Mouse (Mus musculus) cortical plate, adult 2 months (tissue): ENCODE results near the gene Khdc4. TPM values are rescaled to one million over a fixed set of nuclear protein-coding genes. Genes with fewer than 3 reads are reported as not detected.
A peak's percentile ranks its signal among the peaks of the same experiment; 100 is the strongest.

Source experiments
- H3K27ac ChIP-seq: fragments of 200-500 bp; 2 replicates; pipeline ENCODE4 v1.5.1; 2012; ENCODE audit warnings: low read length, control low read depth, inconsistent platforms; ENCODE audit not compliant: insufficient read depth
- H3K4me1 ChIP-seq: fragments of 200-500 bp; 2 replicates; pipeline ENCODE4 v1.6.1; 2011; ENCODE audit warnings: low read length; ENCODE audit not compliant: control insufficient read depth, insufficient read depth
- H3K4me3 ChIP-seq: fragments of 200-500 bp; 2 replicates; pipeline ENCODE4 v1.5.1; 2011; ENCODE audit warnings: mild to moderate bottlenecking, low read length, control low read depth; ENCODE audit not compliant: insufficient read depth
- CTCF ChIP-seq: fragments of 200-500 bp; IDR thresholded peaks from 2 replicates; pipeline ENCODE4 v1.5.1; 2011; ENCODE audit warnings: mild to moderate bottlenecking, control low read depth, low read length; ENCODE audit not compliant: insufficient read depth; ENCODE audit errors: extremely low read depth
- POLR2A ChIP-seq: fragments of 200-500 bp; IDR thresholded peaks from 2 replicates; pipeline ENCODE4 v1.6.1; 2011; ENCODE audit warnings: mild to moderate bottlenecking, low read length, control low read depth; ENCODE audit not compliant: insufficient read depth; ENCODE audit errors: extremely low read depth
- polyA plus RNA-seq: library from polyadenylated mRNA; depleted of rRNA; stranded (reverse); fragments of >200 nt; gene quantifications from 2 replicates; pipeline ENCODE4 v1.2.3, GENCODE M21; 2012; rRNA removed

The Khdc4 gene
- polyA plus RNA-seq, 1 experiment = 70.5 TPM

DNA sequence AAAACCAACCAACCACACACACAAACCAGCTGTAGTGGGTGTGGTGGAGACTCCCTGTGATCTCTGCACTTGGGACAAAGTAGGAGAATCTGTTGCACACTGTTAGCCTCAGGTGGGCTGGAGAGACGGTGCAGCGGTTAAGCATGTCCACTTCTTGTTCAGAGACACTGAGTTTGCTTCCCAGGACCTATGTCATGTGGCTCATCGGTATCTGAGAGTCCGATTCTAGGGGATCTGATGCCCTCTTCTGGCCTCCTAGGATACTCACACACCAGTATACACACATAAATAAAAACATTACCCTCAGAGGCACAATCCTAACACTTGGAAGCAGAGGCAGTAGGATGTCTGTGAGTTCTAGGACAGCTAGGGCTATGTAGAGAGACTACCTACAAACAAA is 68.7 kb downstream of the Khdc4 start:
- Histone ChIP-seq H3K27ac (no peak overlapping the region), H3K4me3 (no peak overlapping the region), H3K4me1 (peaks cover 11% of the 10 kb centered on the region)
- TF ChIP-seq POLR2A (no peak), CTCF (0 out of 2 replicates have a peak, but pooled peaks have one; percentile 30)

DNA sequence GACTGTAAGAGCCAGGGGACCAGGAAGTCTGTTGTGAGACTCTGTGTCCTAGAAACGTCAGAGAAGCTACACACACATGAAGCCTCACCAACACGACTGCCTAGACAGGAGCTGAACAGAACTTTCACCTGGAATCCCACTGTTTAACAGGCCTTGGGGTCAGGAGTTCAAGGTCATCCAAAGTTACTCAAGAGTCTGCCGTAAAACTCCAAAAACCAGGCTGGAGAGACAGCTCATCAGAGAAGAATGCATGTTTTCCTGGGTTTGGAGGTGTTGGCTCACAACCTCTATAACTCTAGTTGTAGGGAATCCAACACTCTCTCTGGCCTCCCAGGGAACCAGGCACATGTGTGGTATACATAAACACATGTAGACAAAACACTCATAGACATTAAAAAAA is 69.9 kb downstream of the Khdc4 start:
- no peak overlapping the region for H3K4me3 ChIP-seq
- H3K27ac ChIP-seq = no peak overlapping the region
- peaks cover 12% of the 10 kb centered on the region for H3K4me1 ChIP-seq
- TF ChIP-seq POLR2A (no peak), CTCF (no peak)

DNA sequence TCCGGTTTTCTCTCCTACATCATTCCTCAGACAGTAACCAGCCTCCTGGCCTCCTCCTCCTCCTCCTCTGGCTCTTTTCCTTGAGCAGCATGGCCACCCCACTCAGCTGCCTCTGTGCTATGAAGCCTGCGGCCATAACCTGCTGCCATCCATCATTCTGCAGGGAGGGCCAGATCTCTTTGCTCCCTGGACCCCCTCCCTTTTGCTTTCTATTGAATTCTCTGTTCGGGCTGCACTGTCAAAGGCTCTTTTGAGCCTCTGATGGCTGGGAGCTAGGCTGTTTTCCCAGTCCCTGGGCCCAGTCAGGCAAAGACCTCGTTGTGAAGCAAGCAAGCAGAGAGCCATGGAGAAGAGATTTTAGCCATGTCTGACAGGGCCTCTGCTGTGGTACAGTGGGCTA is 70.7 kb downstream of the Khdc4 start:
- H3K4me1 ChIP-seq = peaks cover 12% of the 10 kb centered on the region
- no peak overlapping the region for H3K27ac ChIP-seq
- no peak overlapping the region for H3K4me3 ChIP-seq
- no peak for TF ChIP-seq POLR2A
- TF ChIP-seq CTCF = no peak

DNA sequence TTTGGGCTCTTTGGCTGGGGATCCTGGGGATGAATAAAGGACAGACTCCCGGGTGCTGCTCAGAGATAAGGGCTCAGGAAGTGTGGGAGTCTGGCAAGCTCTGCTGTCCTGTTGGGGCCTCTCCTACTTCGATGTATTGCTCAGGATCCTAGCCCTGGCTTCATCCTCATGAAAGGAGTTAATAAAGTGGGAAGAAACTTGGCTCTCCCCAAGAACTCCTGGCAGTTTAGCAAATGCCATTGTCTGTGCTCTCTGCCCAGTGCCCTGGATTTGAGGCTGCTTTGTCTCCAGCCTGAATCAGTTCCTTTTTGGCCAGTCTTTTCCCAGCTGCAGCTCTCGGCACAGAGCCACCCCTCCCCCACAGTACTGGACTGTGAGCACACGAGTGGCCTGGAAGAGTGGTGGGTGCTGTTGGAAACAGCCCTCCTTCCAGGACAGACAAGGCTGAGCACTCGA is 72.5 kb downstream of the Khdc4 start:
- Histone ChIP-seq H3K4me1 (peaks cover 20% of the 10 kb centered on the region), H3K4me3 (no peak overlapping the region), H3K27ac (peak overlapping the region; percentile 16; the same call in 1 of the 2 replicates)
- no peak for TF ChIP-seq POLR2A
- no peak for TF ChIP-seq CTCF

- Histone ChIP-seq H3K4me1 (peaks cover 19% of the 10 kb centered on the region), H3K4me3 (no peak overlapping the region), H3K27ac (no peak overlapping the region)
- TF ChIP-seq CTCF = no peak
- no peak for TF ChIP-seq POLR2A
Measured at GRCm38 (mm10) chr3:88761619-88762018, 76.0 kb downstream of the Khdc4 start.

- Histone ChIP-seq H3K4me3 (no peak overlapping the region), H3K4me1 (peaks cover 17% of the 10 kb centered on the region)
- TF ChIP-seq CTCF = no peak
- TF ChIP-seq POLR2A = no peak
Measured at GRCm38 (mm10) chr3:88762401-88762831, 76.8 kb downstream of the Khdc4 start.

More at GRCm38 (mm10) chr3:88762401-88762831, 76.8 kb downstream of the Khdc4 start:
- H3K27ac ChIP-seq = no peak overlapping the region

Other genes with a start within 250 kb of the Khdc4 start
- 68.9 and 71.6 TPM in 2 replicates for gene Sema4a, start 224.6 kb upstream of the Khdc4 start, polyA plus RNA-seq
- 64.7 and 70.6 TPM in 2 replicates for gene Lmna, start 175.8 kb upstream of the Khdc4 start, polyA plus RNA-seq
- 1.5 TPM in 2 replicates for gene Mex3a, start 153.4 kb upstream of the Khdc4 start, polyA plus RNA-seq
- gene Rab25, start 137.5 kb upstream of the Khdc4 start, polyA plus RNA-seq = 0.13 and 0.36 TPM in 2 replicates
- gene Lamtor2, start 132.7 kb upstream of the Khdc4 start, polyA plus RNA-seq = 126 and 133 TPM in 2 replicates
- 103 and 110 TPM in 2 replicates for gene Ubqln4, start 132.0 kb upstream of the Khdc4 start, polyA plus RNA-seq
- 120 and 126 TPM in 2 replicates for gene Ssr2, start 109.9 kb upstream of the Khdc4 start, polyA plus RNA-seq
- 220 and 224 TPM in 2 replicates for gene Arhgef2, start 79.8 kb upstream of the Khdc4 start, polyA plus RNA-seq
- not detected in 2 replicates for gene Rxfp4, start 32.7 kb upstream of the Khdc4 start, polyA plus RNA-seq
- gene Rit1, start 31.0 kb downstream of the Khdc4 start, polyA plus RNA-seq = 58.7 and 63.6 TPM in 2 replicates
- gene Syt11, start 89.4 kb downstream of the Khdc4 start, polyA plus RNA-seq = 467 and 476 TPM in 2 replicates
- gene Gon4l, start 149.4 kb downstream of the Khdc4 start, polyA plus RNA-seq = 30.1 and 33.9 TPM in 2 replicates
- gene Msto1, start 228.2 kb downstream of the Khdc4 start, polyA plus RNA-seq = 30.9 and 35.4 TPM in 2 replicates